Mouse (Mus musculus) erythroblast, adult 5-6 weeks (primary cell): ENCODE measurements around the gene Stk39. TPM values are rescaled to one million over a fixed set of nuclear protein-coding genes. Genes with fewer than 3 reads are reported as not detected.

Experiments used
- ATAC-seq: replicated peaks from 2 replicates; pipeline ENCODE4 v1.8.0; 2016; ENCODE audit warnings: moderate number of reproducible peaks, mild to moderate bottlenecking, moderate TSS enrichment, inconsistent platforms; ENCODE audit not compliant: poor library complexity, low FRiP score, severe bottlenecking
- total RNA-seq, 2 experiments: library from RNA; stranded (forward) in 1 of 2; stranded (reverse) in 1 of 2; fragments of 150-400 nt in 1 of 2; fragments of 200-764, 138-1000 nt in 1 of 2; gene quantifications; 2 replicates each; pipeline versions ENCODE4 v1.2.3 to v1.2.4; 2015 to 2017; ENCODE audit warnings: low replicate concordance in 2 of 2

Stk39 gene
- total RNA-seq, 2 experiments from 2014 or later: 1.0 TPM; not detected in 1

DNA sequence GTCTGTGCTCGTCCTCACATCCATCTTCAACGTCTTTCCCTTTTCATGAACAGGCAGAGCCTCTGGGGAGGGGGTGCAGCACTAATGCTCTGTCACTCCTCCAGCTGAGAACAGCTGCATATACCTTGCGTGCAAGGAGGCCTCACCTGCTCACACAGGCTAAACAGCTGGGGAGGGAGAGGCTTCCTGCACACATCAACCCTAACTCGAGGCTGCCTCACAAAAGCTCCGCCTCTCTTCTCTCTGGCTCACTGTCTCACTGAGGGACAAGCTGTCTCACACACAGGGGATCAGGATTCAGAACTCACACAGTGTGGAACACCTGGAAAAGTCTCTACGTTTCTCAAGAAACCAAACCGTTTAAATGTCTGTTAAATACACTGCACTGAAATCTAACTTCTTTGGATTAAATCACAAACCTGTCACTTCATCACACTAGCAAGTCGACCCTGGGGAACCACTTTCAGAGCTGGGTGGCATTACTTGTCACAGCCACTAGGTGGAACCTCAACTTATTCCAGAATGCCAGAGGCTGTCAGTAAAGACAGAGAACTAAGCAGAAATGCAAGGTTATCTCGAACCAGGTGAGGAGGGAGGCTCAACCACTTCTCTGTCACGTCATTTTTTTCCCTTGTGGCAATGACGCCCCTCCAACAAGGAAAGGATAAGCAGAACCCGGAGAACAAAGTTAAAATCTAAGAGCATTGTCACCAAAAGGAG, 107.7 kb downstream of the Stk39 start:
- no peak for ATAC-seq

DNA sequence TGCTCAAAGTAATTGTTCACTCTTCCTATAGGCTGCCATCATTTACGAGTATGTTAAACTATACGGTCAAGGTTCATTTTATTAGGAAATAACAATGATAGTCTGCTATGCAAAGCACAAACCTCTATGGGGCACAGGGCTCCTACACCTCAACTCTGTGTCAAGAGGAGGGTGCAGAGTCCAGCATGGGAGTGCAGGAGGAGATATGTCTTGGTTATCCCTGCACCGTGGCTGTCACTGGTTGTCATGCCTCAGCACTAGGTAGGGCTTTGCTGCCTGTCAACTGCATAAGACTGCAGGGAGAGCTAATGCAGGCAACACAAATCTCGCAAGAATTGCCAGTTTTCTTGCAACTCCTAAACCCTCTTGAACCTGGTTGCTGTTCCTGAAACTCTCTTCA, 108.9 kb downstream of the Stk39 start:
- ATAC-seq: no peak

DNA sequence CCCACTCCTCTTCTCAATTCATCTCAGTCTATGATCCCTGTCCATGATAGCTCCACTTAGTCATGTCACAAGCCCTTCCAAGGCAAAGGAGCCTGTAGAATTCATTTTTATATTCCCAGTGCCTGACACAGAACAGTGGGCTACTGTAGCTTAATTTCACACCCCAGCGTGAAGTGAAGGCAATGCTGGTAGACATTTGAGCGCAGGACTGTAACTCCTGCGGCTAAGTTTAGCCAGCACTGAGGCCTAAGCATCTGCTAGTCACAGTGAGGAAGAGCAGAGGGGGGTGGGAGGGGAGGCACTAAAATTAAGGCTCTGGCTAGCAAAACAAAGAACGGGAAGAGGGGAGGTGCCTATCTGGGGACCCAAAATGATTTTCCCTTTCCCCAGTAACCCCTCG, 110.4 kb downstream of the Stk39 start:
- ATAC-seq: no peak

DNA sequence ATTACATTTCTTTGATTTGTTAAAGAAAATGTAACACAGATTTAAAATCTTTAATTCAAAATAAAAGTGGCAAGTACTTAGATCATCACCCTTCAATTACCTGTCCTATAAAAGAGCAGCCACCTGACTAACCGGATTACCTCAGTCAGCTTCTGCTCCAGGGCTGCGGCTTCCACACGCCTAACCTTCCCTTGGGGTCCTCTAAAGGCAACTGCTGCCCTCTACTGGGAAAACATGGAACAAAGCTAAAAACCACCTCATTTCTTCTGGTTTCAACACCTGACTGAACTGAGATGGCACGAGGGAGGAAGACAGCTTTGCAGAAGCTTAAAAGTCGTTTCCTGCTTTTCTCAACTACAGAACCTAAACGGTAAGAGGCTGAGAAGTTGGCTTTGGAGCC, 121.4 kb downstream of the Stk39 start:
- no peak for ATAC-seq

DNA sequence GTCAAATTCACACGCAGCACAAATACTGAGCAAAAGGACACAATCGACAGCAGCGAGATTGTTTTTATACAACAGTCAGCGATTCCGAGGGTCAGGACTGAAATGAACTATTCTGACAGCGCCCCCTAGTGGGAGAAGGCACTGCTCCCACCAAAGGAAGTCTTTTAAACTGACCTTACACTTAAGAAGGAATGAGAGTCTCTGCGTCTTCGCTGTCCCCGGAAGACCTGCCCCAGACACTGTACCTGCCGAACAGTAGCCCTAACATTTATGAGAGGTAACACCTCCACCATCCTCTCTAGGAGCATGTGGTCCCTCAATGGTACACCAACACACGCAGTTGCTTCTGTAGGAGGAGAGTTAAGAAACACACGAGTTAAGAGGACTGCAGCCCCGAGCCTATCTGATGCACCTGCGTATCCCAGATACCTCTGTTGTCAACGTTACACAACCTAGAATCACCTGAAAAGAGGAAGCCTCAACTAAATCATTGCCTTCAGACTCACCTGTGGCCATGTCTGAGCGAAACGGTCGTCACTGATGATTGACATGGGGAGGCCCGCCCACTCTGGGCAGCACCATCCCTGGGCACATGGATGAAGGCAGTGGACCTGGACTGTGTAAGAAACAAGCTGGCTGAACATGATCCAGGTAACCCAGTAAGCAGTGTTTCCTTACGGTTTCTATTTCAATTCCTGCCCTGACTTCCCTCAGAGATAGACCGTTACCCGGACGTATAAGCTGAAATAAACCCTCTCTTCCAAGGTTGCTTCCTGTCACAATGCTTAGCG, 122.3 kb downstream of the Stk39 start:
- no peak for ATAC-seq

DNA sequence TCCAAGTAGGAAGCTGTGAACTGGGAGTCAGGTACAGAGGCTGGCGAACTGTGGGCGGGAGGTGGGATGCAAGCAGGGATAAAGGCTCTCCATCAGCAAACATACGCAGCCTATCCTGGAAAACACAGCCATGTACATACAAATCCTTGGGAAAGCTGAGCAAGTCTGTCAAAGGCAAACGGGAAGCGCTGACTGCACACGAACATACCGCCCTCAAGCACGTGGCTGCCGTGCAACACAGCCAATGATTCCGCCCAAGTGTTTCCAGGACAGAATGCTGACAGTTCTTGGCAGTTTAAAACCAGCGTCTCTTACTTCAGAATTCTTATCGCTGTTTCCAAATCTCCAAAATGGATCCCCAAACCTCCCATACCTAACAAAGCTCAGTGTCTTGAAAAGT, 123.1 kb downstream of the Stk39 start:
- ATAC-seq: no peak

DNA sequence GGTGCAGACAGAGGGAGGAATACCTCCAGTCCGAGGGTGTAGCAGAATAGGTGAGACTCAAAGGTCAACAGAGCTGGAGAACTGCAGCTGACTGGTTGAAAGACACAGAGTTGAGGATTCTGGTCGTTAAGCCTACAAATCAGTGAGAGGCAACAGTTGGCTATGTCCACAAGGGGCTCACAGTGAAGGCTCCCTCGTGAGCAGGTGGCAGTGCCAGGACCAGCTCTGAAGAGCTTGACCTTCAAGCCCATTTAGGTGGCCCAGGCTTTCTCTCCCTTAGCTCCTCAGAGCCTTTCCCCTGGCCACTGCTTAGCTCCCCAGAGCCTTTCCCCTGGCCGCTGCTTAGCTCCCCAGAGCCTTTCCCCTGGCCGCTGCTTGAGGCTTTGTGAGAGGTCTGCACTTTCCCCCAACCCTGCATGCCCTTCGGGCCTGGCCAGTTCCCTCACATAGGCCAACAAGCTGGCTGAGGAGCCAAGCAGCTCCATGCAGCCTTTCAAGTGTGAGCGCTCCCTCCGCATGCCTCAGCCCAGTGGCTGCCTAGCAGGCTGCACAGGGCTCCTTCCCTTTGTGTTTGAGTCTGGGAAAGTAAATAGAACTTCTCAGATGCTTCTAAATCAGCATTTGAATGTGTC, 125.3 kb downstream of the Stk39 start:
- no peak for ATAC-seq

DNA sequence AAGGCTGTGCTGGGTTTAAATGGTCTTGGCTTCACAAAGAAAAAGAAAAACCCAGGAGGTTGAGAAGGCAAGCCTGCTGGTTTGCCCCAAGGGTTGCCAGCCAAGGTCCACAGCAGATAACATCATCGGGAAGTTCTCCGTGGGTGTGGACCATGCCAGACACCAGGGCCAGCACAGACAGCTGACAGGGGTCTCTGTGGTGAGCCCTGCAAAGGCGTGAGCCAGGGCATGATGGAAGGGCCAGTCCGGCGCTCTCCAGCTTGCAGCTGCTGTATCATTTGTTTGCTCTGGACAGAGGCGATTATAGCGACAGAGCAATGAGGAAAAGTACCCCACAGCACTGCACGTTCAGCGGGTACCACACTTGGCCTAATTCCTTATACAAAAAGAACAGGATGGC, 126.8 kb downstream of the Stk39 start:
- no peak for ATAC-seq

DNA sequence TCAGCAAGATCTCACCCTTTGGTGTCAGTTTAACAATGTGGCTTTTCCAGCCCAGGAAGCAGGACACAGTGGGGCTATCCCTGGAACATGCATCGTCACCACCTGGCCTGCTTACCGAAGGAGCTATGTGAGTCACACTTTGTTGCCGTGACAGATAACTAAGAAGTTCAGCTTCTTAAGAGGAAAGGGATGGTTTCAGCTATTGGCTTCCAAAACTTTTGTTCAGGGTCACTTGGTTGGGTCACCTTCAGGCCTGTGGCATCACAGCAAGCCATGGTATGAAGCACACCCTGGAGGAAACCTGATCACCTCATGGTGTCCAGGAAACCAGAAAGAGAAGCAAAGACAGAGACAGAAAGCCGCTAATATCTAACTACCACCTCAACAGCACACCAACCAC, 128.3 kb downstream of the Stk39 start:
- no peak for ATAC-seq

DNA sequence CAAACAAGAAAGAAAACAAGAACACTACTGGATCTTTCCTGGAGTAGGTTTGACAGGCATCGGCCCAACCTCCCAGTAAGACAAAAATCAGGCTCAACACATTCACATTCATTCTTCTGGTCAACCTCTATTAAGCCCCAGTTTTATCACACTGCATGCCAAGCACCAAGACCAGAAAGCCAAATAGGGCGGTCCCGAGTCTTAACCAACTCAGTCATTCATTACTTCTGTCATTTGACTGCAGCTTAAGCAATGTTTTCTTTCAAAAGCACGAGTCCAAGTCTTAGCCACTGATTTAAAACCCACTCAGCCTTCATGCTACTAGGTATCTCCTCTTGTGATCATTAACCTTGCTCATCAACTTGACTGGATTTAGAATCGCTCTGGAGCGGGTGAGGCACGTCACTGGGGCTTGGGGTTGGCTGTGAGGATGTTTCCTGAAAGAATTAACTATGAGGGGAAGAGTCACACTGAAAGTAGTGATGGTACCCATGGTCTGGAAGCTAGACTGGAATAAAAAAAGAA, 129.9 kb downstream of the Stk39 start:
- ATAC-seq: no peak

DNA sequence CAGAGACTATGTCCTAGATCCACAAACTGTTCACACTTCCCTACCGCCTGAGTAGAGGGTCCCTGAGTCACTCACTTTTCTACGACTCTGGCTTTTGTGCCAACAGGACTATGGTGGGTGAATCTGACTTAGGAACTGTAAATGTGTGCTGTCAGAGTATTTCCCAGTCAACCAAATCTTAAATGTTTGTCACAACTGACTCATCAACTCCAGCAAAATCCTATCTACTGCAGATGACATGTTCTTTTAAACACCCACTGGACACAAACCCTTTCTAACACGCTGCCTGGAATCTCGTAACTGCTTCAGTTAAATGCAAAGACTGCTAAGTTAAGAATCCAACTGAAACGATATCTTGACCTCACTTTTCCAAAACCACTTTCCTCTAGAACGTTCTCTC, 135.2 kb downstream of the Stk39 start:
- ATAC-seq: no peak

DNA sequence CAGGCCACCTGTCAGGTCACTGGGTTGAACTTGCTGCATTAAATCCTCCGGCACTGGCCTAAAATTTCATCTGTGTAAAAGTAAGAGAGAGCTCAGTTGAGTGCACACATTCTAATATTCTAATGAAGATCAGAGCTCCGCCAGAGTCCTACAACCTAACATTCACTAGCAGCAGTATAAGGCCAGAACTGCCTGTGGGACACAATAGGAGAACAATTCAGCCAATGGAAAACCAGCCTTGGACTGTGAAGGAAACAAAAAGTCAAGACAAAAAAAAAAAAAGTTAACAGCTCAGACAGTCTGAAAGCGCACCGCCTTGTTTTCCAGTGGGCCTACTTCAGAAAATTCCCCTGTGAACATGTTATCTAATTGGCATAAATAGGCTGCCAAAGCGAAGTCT, 137.1 kb downstream of the Stk39 start:
- ATAC-seq: no peak

DNA sequence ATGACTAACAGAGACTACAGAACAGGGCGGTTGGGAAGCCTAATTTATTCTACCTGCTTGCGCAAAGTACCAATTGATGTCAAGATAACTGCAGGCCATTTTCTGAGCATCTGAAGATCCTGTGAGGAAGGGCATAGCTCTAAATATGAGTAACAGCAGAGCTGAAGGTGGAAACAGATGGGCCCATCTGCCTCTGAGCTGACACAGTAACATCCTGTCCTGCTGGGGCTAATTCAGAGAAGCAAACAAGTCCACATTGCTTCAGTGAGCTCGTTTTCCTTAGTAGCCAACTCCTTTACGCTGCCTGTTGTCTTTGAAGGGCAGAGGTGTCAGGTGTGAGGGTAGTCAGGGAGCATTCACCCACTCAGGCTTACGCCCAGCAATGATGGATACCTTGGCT, 146.8 kb downstream of the Stk39 start:
- no peak for ATAC-seq

DNA sequence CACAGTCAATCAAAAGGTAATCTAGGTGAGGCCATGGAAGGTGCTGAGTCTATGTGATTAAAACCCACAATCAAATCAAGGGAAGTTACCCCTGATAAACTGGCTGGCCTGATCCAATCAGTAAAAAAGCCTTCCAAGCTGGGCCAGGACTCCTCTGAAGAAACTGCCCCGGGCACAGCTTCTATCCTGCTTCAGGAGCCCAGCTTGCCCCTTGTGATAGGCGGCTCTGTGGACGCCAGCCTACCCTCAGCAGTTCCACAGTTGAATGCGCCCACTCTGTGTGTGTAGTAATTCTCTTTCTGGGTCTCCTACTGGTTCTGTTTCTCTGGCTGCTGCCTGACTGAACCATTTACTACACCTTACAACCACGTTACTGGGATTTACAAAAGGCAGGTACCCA, 150.8 kb downstream of the Stk39 start:
- ATAC-seq: no peak

DNA sequence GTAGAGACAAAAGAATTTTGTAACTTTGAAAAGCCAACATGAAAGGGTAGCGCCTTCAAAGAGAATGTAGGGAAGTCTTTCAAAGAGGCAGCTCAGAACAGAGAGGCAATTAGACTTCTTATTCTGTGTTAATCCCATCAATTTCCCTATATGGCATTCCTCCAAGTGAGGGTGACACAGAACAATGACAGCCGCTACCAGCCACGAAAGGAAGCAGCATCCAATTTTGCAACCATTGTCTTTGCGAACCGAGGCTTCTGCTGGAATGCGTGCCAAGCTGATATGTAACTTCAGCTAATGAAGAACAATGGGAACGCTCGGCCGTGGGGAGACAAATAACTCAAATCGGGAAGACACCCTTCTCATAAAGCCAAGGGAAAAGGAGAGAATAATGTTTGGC, 151.4 kb downstream of the Stk39 start:
- ATAC-seq: no peak

DNA sequence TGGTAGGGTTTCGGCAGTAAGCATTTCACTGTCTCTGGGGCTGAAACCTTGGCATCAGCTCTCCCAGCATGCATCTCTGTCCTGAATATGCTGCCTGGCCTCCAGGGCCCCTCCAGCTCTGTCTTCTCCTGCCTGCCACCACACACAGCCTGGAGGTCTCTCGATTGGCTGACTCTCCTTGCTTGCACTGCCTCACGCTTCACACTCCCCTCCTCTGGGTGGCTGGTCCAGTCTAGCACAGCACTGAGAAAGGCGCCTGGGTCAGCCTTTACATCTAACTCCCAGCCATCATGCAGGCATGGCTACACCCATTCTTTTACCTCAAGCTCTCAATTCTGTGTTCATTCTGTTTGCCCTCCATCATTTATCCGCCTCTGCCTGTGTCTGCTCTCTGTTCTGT, 153.6 kb downstream of the Stk39 start:
- no peak for ATAC-seq

DNA sequence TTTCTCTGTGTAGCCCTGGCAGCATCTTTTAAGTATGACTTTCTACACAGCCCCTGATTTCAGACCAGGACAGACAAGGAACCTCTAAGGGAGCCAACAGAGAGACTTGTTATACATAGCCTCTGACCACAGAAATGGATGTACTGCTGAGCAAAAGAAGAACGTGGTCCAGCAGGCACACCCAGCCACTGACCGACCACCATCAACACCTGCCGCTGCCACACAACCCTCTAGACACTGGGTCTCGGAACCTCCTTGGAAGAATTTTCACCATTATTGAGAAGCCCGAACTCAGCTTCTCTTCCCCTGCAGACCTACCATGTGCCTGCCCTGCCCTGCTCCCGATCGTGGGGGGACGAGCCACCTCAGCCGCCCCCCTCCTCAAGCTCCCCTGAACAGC, 154.2 kb downstream of the Stk39 start:
- no peak for ATAC-seq

DNA sequence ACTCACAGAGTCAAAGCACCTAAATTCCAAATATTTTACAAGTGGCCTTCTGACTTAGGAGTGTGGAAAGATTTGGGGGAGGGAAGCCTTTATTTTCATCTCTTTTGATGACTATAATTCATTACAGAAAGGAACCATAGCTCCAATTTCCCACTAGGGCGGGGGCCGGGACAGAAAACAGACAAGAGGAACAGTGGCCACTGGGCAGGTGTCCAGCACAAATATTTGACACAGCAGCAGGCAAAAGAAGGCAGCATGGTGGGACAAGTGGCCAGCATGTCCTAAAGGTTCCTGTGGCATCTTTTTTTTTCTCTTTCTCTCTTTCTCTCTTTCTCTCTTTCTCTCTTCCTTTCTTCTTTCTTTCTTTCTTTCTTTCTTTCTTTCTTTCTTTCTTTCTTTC, 154.6 kb downstream of the Stk39 start:
- no peak for ATAC-seq

DNA sequence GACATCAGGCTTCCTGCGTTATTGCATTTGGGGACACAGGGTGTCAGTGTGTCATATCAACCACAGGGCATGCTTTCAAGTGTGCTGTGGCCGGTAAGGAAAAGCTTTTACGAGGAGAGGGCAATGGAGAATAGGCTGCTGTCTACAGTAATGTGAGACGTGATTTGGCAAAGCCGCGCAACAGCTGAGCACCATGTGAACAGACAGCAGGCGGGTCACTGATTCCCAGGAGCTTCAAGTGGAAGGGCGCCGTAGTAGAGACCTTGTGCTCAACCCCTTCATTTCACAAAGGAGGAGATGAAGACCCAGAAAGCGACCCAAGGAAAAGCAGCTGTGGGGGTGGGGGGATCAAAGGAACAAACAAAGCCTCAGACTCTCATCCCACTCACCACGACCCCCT, 156.8 kb downstream of the Stk39 start:
- no peak for ATAC-seq

DNA sequence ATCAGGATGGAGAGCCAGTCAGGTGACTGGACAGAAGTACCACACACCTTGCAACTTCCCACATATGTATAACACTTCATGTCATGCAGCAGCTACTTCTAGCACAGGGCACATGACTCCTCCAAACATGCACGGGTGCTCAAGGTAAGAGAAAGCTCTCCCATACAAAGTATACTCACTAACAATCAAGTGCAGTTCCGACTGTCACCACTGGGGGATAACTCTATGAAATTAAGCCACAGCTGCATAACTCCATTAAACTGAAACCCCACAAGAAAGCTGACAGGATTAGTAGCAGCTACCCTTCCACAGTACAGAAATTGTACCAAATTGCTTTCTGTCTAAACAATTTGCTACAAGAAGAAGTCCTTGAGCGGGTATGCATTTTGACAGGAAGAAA, 161.9 kb downstream of the Stk39 start:
- no peak for ATAC-seq

DNA sequence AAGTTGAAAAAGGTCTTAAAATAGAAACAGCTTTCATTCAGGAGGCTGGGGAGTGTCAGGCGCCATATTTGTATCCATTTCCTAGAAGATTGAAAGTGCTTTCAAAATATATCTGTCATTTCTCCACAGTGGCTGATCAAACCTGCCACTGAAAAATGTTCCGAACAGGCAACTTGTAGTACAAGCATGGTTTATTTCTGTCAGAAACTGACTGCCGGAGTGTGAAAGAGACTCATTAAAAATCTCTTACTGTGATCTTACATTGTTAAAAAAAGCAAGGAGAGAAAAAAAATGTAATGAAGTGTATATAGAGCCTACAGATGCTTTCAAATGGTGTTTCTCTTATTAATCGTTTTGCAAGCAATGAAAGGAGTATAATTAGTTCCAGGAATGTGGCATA, 165.5 kb downstream of the Stk39 start:
- no peak for ATAC-seq
